Mouse (Mus musculus): ENCODE data around the gene Chn2. TPM values are rescaled to one million over a fixed set of nuclear protein-coding genes. Genes with fewer than 3 reads are reported as not detected.

Chn2 gene
- 23.2 and 26.0 TPM in 2 replicates for polyA plus RNA-seq (2014; fragmentation: Nextera tagmentation; extraction: Ambion mirVana)

GRCm38 (mm10) chr6:54039357-54039804, at the start of gene Chn2:
TSS of gene Chn2 (plus strand) at chr6:54039554.
- Histone ChIP-seq H3K36me3 (ENCODE audit: control insufficient read depth, insufficient read depth, low read length) (no peaks in the 10 kb centered on the region), H3K4me2 (peak within 1 kb of the TSS; percentile 93), H3K4me1 (ENCODE audit: control insufficient read depth, insufficient read depth, low read length) (peaks cover 12% of the 10 kb centered on the region; the same call in 1 of the 2 replicates), H3K27ac (ENCODE audit: low read depth, low read length) (peak within 1 kb of the TSS; percentile 73), H3K27me3 (ENCODE audit: control insufficient read depth, insufficient read depth, low read length) (peaks cover 10% of the 10 kb centered on the region; the same call in 1 of the 2 replicates), H3K4me3 (ENCODE audit: low read depth, low read length) (peak within 1 kb of the TSS; percentile 61), H3K9me3 (ENCODE audit: control insufficient read depth, low read length) (no peaks in the 10 kb centered on the region), H3K9ac (ENCODE audit: low read length) (peak within 1 kb of the TSS; percentile 78)
- WGBS, result under 1% methylated on average over 34 of the region's 43 CpGs
- ATAC-seq (ENCODE audit: low FRiP score), result peak; percentile 85
- peak; percentile 97 for DNase-seq (ENCODE audit: low spot score, missing footprints)

- no peak for ATAC-seq (ENCODE audit: low FRiP score)
- Histone ChIP-seq H3K27ac (ENCODE audit: low read depth, low read length) (no peak overlapping the region), H3K9me3 (ENCODE audit: control insufficient read depth, low read length) (no peaks in the 10 kb centered on the region), H3K4me1 (ENCODE audit: control insufficient read depth, insufficient read depth, low read length) (0 out of 2 replicates have a peak, but pooled peaks cover 2% of the 10 kb centered on the region), H3K36me3 (ENCODE audit: control insufficient read depth, insufficient read depth, low read length) (no peaks in the 10 kb centered on the region), H3K4me2 (no peak overlapping the region), H3K27me3 (ENCODE audit: control insufficient read depth, insufficient read depth, low read length) (no peaks in the 10 kb centered on the region), H3K9ac (ENCODE audit: low read length) (no peak overlapping the region), H3K4me3 (ENCODE audit: low read depth, low read length) (no peak overlapping the region)
- peak; percentile 79 for DNase-seq (ENCODE audit: low spot score, missing footprints)
- 89% methylated on average over 3 of the region's 3 CpGs for WGBS
These were observed 47.0 kb upstream of the Chn2 start for GRCm38 (mm10) chr6:53992386-53992785.

GRCm38 (mm10) chr6:53995519-53995918, 43.8 kb upstream of the Chn2 start:
- DNase-seq (ENCODE audit: low spot score, missing footprints), result peak; percentile 14
- no peak for ATAC-seq (ENCODE audit: low FRiP score)
- H3K36me3 ChIP-seq (ENCODE audit: control insufficient read depth, insufficient read depth, low read length), result no peaks in the 10 kb centered on the region
- WGBS, result 72% methylated on average over 4 of the region's 4 CpGs
- H3K4me2 ChIP-seq, result no peak overlapping the region
- H3K27ac ChIP-seq (ENCODE audit: low read depth, low read length), result no peak overlapping the region
- H3K9ac ChIP-seq (ENCODE audit: low read length), result no peak overlapping the region
- H3K27me3 ChIP-seq (ENCODE audit: control insufficient read depth, insufficient read depth, low read length), result no peaks in the 10 kb centered on the region
- H3K4me3 ChIP-seq (ENCODE audit: low read depth, low read length), result no peak overlapping the region
- H3K9me3 ChIP-seq (ENCODE audit: control insufficient read depth, low read length), result no peaks in the 10 kb centered on the region
- 0 out of 2 replicates have a peak, but pooled peaks cover 2% of the 10 kb centered on the region for H3K4me1 ChIP-seq (ENCODE audit: control insufficient read depth, insufficient read depth, low read length)

DNA sequence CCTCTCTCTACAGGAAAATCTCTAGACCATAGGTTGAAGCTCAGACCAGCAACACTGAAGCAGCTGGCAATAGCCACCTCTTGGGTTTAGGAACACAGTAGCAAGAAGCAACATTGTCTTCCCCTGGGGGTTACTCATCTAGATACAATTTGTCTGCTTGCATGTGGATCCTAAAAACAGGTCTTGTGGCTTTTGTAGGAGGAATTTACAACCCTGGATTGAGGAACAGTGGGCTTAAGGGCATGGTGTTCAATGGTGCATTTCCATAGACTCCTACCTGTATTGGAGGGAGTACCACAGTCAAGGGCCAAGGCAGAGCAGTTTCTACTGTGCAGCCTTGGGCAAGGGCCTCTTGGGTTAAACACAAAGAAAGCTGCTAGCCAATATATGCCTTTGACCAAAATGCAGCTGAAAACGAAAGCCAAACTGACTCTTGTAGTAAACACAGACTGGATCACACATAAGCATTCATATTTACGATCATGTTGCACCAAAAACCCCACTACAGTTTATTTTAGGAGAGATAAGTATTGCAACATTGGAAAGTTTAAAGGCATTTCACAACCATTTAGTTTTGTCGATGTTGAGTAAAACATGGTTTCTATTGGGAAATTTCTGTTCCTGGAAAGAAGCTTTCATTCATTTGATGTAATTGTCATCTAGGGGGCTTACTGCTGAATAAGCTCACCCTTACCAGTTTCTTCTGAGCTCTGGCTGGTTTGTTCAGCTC, 43.0 kb upstream of the Chn2 start:
- WGBS, result 90% methylated on average over 3 of the region's 3 CpGs
- Histone ChIP-seq H3K27me3 (ENCODE audit: control insufficient read depth, insufficient read depth, low read length) (no peaks in the 10 kb centered on the region), H3K9ac (ENCODE audit: low read length) (no peak overlapping the region), H3K9me3 (ENCODE audit: control insufficient read depth, low read length) (no peaks in the 10 kb centered on the region), H3K27ac (ENCODE audit: low read depth, low read length) (no peak overlapping the region), H3K4me1 (ENCODE audit: control insufficient read depth, insufficient read depth, low read length) (0 out of 2 replicates have a peak, but pooled peaks cover 2% of the 10 kb centered on the region), H3K4me2 (no peak overlapping the region), H3K36me3 (ENCODE audit: control insufficient read depth, insufficient read depth, low read length) (no peaks in the 10 kb centered on the region), H3K4me3 (ENCODE audit: low read depth, low read length) (no peak overlapping the region)
- DNase-seq (ENCODE audit: low spot score, missing footprints) (peak; percentile 23), ATAC-seq (ENCODE audit: low FRiP score) (no peak)

- no peak overlapping the region for H3K9ac ChIP-seq (ENCODE audit: low read length)
- H3K4me1 ChIP-seq (ENCODE audit: control insufficient read depth, insufficient read depth, low read length), result 0 out of 2 replicates have a peak, but pooled peaks cover 4% of the 10 kb centered on the region
- ATAC-seq (ENCODE audit: low FRiP score) (no peak), DNase-seq (ENCODE audit: low spot score, missing footprints) (peak; percentile 10)
- H3K27me3 ChIP-seq (ENCODE audit: control insufficient read depth, insufficient read depth, low read length), result no peaks in the 10 kb centered on the region; the same call in 1 of the 2 replicates
- H3K4me2 ChIP-seq, result no peak overlapping the region
- H3K27ac ChIP-seq (ENCODE audit: low read depth, low read length), result no peak overlapping the region
- no peaks in the 10 kb centered on the region for H3K9me3 ChIP-seq (ENCODE audit: control insufficient read depth, low read length)
- no peak overlapping the region for H3K4me3 ChIP-seq (ENCODE audit: low read depth, low read length)
- 86% methylated on average over 4 of the region's 4 CpGs for WGBS
- no peaks in the 10 kb centered on the region for H3K36me3 ChIP-seq (ENCODE audit: control insufficient read depth, insufficient read depth, low read length)
These were observed 34.1 kb upstream of the Chn2 start for GRCm38 (mm10) chr6:54005302-54005701.

DNA sequence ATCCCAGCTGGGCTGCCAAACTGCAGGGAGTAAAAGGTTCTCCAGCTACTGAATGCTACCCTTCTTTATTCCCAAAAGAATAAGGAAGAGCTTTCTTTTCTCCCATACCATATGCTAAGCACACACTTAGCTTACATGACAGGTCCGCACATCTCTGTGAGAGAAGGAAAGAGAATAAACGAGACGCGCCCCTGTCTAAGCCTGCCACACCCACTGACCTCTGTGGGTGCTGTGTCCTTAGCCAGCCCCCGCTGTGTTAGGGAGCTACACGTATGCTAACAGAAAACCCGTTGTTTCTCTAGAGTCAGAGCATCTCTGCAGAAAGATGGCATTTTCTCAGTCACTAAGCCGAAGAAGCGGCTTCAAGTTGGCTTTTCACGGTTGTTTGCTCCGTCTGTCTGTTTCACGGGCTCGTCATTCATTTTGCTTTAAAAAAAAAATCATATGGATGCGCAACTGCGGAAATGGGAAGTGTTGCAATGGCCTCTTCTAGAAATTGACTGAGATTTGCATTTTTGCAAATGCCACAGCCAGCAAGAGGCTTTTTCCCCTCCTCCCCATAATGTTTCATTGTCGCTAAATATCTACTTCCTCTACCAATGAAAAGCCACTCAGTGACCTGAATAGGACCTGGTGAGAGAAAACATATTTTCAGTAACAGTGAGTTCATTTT, 30.8 kb upstream of the Chn2 start:
- Histone ChIP-seq H3K4me2 (no peak overlapping the region), H3K27ac (ENCODE audit: low read depth, low read length) (no peak overlapping the region), H3K9ac (ENCODE audit: low read length) (no peak overlapping the region)

DNA sequence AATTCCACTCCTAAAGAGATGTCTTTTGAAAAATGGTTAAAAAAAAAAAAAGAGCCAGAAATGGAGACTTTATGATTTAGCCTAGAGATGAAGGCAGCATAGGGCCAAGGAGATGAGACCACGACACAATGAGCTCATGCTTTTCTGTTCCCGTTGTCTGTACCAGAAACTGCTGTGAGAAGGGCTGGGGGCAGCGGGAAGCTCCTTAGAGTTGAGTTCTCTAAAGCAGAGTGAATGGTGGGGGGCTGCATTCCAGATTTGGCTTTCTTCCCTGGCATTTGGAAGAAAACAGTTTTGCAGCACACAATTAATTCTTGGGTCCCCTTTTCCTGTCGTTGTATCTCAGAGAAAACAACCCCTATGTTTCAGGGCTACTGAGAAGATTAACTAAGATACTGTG, 30.1 kb upstream of the Chn2 start:
- 51% methylated on average over 4 of the region's 4 CpGs for WGBS
- H3K27me3 ChIP-seq (ENCODE audit: control insufficient read depth, insufficient read depth, low read length), result no peaks in the 10 kb centered on the region; the same call in 1 of the 2 replicates
- H3K27ac ChIP-seq (ENCODE audit: low read depth, low read length), result no peak overlapping the region
- no peak overlapping the region for H3K4me2 ChIP-seq
- no peaks in the 10 kb centered on the region for H3K9me3 ChIP-seq (ENCODE audit: control insufficient read depth, low read length)
- ATAC-seq (ENCODE audit: low FRiP score), result no peak
- H3K4me1 ChIP-seq (ENCODE audit: control insufficient read depth, insufficient read depth, low read length), result 0 out of 2 replicates have a peak, but pooled peaks cover 4% of the 10 kb centered on the region
- H3K4me3 ChIP-seq (ENCODE audit: low read depth, low read length), result no peak overlapping the region
- H3K36me3 ChIP-seq (ENCODE audit: control insufficient read depth, insufficient read depth, low read length), result no peaks in the 10 kb centered on the region
- H3K9ac ChIP-seq (ENCODE audit: low read length), result no peak overlapping the region
- DNase-seq (ENCODE audit: low spot score, missing footprints), result peak; percentile 72

More for the DNA sequence above, 30.8 kb upstream of the Chn2 start:
- 62% methylated on average over 16 of the region's 16 CpGs for whole genome bisulfite sequencing
- H3K27me3 ChIP-seq (ENCODE audit: control insufficient read depth, insufficient read depth, low read length), result no peaks in the 10 kb centered on the region; the same call in 1 of the 2 replicates
- no peak overlapping the region for H3K4me3 ChIP-seq (ENCODE audit: low read depth, low read length)
- no peaks in the 10 kb centered on the region for H3K9me3 ChIP-seq (ENCODE audit: control insufficient read depth, low read length)
- H3K4me1 ChIP-seq (ENCODE audit: control insufficient read depth, insufficient read depth, low read length), result 0 out of 2 replicates have a peak, but pooled peaks cover 4% of the 10 kb centered on the region
- ATAC-seq (ENCODE audit: low FRiP score) (no peak), DNase-seq (ENCODE audit: low spot score, missing footprints) (peak; percentile 82)
- H3K36me3 ChIP-seq (ENCODE audit: control insufficient read depth, insufficient read depth, low read length), result no peaks in the 10 kb centered on the region

DNA sequence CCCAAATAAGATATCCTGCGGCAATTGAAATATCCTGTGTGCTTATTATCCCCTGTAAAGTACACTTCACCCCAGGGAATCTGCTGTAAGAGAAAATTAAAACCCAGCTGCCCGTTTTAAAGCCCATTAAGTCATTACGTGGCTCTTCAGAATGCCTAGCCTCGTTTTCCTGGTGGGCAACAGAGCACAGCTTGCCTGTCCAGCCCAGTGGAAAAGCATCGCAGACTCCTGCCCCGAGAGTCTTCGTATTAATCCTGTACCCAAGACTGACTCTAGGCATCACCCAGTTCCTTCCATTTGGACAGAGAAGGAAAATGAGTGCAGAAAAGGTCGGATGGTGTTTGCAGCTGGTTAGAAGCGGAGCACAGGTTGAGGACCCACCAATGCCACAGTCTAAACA, 29.0 kb upstream of the Chn2 start:
- no peak overlapping the region for H3K4me2 ChIP-seq
- DNase-seq (ENCODE audit: low spot score, missing footprints) (peak; percentile 79), ATAC-seq (ENCODE audit: low FRiP score) (no peak)
- H3K4me1 ChIP-seq (ENCODE audit: control insufficient read depth, insufficient read depth, low read length), result 0 out of 2 replicates have a peak, but pooled peaks cover 4% of the 10 kb centered on the region
- H3K9me3 ChIP-seq (ENCODE audit: control insufficient read depth, low read length), result no peaks in the 10 kb centered on the region
- WGBS, result 66% methylated on average over 9 of the region's 9 CpGs
- no peaks in the 10 kb centered on the region for H3K36me3 ChIP-seq (ENCODE audit: control insufficient read depth, insufficient read depth, low read length)
- no peak overlapping the region for H3K9ac ChIP-seq (ENCODE audit: low read length)
- H3K27me3 ChIP-seq (ENCODE audit: control insufficient read depth, insufficient read depth, low read length), result no peaks in the 10 kb centered on the region; the same call in 1 of the 2 replicates
- no peak overlapping the region for H3K4me3 ChIP-seq (ENCODE audit: low read depth, low read length)
- no peak overlapping the region for H3K27ac ChIP-seq (ENCODE audit: low read depth, low read length)

GRCm38 (mm10) chr6:54012163-54012562, 27.2 kb upstream of the Chn2 start:
- no peak overlapping the region for H3K4me2 ChIP-seq
- ATAC-seq (ENCODE audit: low FRiP score) (no peak), DNase-seq (ENCODE audit: low spot score, missing footprints) (no peak)
- no peaks in the 10 kb centered on the region; the same call in 1 of the 2 replicates for H3K27me3 ChIP-seq (ENCODE audit: control insufficient read depth, insufficient read depth, low read length)
- no peak overlapping the region for H3K9ac ChIP-seq (ENCODE audit: low read length)
- WGBS, result 93% methylated on average over 1 of the region's 1 CpGs
- no peak overlapping the region for H3K27ac ChIP-seq (ENCODE audit: low read depth, low read length)
- 0 out of 2 replicates have a peak, but pooled peaks cover 4% of the 10 kb centered on the region for H3K4me1 ChIP-seq (ENCODE audit: control insufficient read depth, insufficient read depth, low read length)
- H3K4me3 ChIP-seq (ENCODE audit: low read depth, low read length), result no peak overlapping the region
- no peaks in the 10 kb centered on the region for H3K36me3 ChIP-seq (ENCODE audit: control insufficient read depth, insufficient read depth, low read length)
- H3K9me3 ChIP-seq (ENCODE audit: control insufficient read depth, low read length), result no peaks in the 10 kb centered on the region

All from midbrain, embryonic 11.5 days (tissue).